Mouse (Mus musculus): ENCODE measurements around the gene Fbxl20.
A peak's percentile ranks its signal among the peaks of the same experiment; 100 is the strongest.

Gene Fbxl20

DNA sequence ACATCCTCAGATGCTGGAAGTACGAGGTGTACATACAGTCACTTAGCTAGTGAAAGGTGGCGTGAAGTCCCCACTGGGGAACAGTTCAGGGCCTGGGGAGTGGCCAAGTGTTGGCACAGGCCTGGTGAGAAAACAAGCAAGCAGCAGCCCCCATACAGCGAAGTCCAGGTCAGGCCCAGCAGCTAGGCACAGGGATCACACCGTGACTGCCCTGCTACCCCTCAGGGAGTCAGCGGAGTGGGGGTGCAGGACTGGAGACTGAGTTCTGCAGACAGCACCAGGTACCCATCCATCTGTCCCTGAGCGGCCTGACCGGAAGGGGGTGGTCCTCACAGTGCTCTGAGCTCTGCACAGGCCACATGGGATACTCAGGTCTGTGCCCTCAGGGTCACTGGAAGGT, 67.5 kb downstream of the Fbxl20 start:
- no peaks in the 10 kb centered on the region for H3K9me3 ChIP-seq (ENCODE audit: low read length)
- H3K36me3 ChIP-seq (ENCODE audit: insufficient read depth, low read length) = 0 out of 2 replicates have a peak, but pooled peaks cover 4% of the 10 kb centered on the region
- no peak for TF ChIP-seq NANOG (IDR thresholded peaks at IDR 0.05; ENCODE audit: borderline replicate concordance, low read length)
- no peak for TF ChIP-seq POU5F1 (IDR thresholded peaks at IDR 0.05; ENCODE audit: borderline replicate concordance, low read length)
- no peak for TF ChIP-seq CTCF (conservative IDR thresholded peaks at IDR 0.05; ENCODE audit: low read length)
- H3K4me3 ChIP-seq (replicated peaks; ENCODE audit: low read length) = no peak overlapping the region
- no peaks in the 10 kb centered on the region for H3K27me3 ChIP-seq (ENCODE audit: insufficient read depth, low read length)
- H3K4me1 ChIP-seq (replicated peaks; ENCODE audit: low read depth, low read length) = peaks cover 33% of the 10 kb centered on the region

- TF ChIP-seq CTCF (conservative IDR thresholded peaks at IDR 0.05; ENCODE audit: low read length) (no peak), NANOG (IDR thresholded peaks at IDR 0.05; ENCODE audit: borderline replicate concordance, low read length) (no peak), POU5F1 (IDR thresholded peaks at IDR 0.05; ENCODE audit: borderline replicate concordance, low read length) (no peak)
- Histone ChIP-seq H3K27me3 (ENCODE audit: insufficient read depth, low read length) (no peaks in the 10 kb centered on the region), H3K4me1 (replicated peaks; ENCODE audit: low read depth, low read length) (peaks cover 10% of the 10 kb centered on the region), H3K4me3 (replicated peaks; ENCODE audit: low read length) (no peak overlapping the region), H3K9me3 (ENCODE audit: low read length) (no peaks in the 10 kb centered on the region), H3K36me3 (ENCODE audit: insufficient read depth, low read length) (0 out of 2 replicates have a peak, but pooled peaks cover 4% of the 10 kb centered on the region)
Measured at GRCm38 (mm10) chr11:98080450-98080849, 69.8 kb downstream of the Fbxl20 start.

- Histone ChIP-seq H3K27me3 (ENCODE audit: insufficient read depth, low read length) (no peaks in the 10 kb centered on the region), H3K9me3 (ENCODE audit: low read length) (peaks cover 14% of the 10 kb centered on the region), H3K4me1 (replicated peaks; ENCODE audit: low read depth, low read length) (peaks cover 10% of the 10 kb centered on the region), H3K4me3 (replicated peaks; ENCODE audit: low read length) (no peak overlapping the region), H3K36me3 (ENCODE audit: insufficient read depth, low read length) (peaks cover 12% of the 10 kb centered on the region)
- TF ChIP-seq CTCF (conservative IDR thresholded peaks at IDR 0.05; ENCODE audit: low read length) (no peak), POU5F1 (IDR thresholded peaks at IDR 0.05; ENCODE audit: borderline replicate concordance, low read length) (no peak), NANOG (IDR thresholded peaks at IDR 0.05; ENCODE audit: borderline replicate concordance, low read length) (no peak)
Measured at GRCm38 (mm10) chr11:98077086-98077485, 73.1 kb downstream of the Fbxl20 start.

DNA sequence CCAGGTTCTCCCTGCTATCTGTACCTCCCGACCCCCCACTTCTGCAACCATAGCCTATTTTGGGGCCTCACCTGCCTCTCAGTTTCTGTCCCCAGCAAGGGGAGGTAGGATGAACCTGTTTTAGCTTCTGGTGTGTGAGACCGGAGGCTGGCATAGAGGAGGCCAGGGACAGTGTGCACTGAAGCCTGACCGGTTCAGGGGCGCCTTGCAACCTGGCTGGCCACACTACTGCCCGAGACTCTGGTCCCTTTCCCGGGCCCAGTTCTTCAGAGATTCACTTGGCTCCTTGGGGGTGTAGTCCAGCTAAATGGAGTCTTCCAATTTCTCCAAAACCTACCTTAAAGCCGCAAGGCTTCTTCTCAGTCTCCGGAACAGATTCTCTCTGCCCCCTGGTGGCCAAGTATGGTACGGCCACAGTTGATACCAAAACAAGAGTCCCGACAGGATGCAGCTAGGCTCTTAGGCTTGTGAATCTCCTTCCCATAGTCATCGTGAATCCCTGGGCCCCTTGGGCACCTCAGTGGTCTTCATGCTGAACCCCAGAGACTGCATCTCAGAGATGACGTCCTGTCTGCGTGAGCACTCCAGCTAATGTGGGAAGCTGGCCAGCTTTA, 74.9 kb downstream of the Fbxl20 start:
- Histone ChIP-seq H3K4me3 (replicated peaks; ENCODE audit: low read length) (no peak overlapping the region), H3K4me1 (replicated peaks; ENCODE audit: low read depth, low read length) (peaks cover 10% of the 10 kb centered on the region), H3K9me3 (ENCODE audit: low read length) (peaks cover 29% of the 10 kb centered on the region), H3K36me3 (ENCODE audit: insufficient read depth, low read length) (peaks cover 21% of the 10 kb centered on the region), H3K27me3 (ENCODE audit: insufficient read depth, low read length) (no peaks in the 10 kb centered on the region)
- peak; percentile 93 for TF ChIP-seq CTCF (conservative IDR thresholded peaks at IDR 0.05; ENCODE audit: low read length)
- TF ChIP-seq POU5F1 (IDR thresholded peaks at IDR 0.05; ENCODE audit: borderline replicate concordance, low read length) = no peak
- TF ChIP-seq NANOG (IDR thresholded peaks at IDR 0.05; ENCODE audit: borderline replicate concordance, low read length) = no peak

- H3K27me3 ChIP-seq (ENCODE audit: insufficient read depth, low read length) = no peaks in the 10 kb centered on the region
- peaks cover 44% of the 10 kb centered on the region for H3K9me3 ChIP-seq (ENCODE audit: low read length)
- peaks cover 10% of the 10 kb centered on the region for H3K4me1 ChIP-seq (replicated peaks; ENCODE audit: low read depth, low read length)
- peaks cover 30% of the 10 kb centered on the region for H3K36me3 ChIP-seq (ENCODE audit: insufficient read depth, low read length)
- H3K4me3 ChIP-seq (replicated peaks; ENCODE audit: low read length) = no peak overlapping the region
- no peak for TF ChIP-seq NANOG (IDR thresholded peaks at IDR 0.05; ENCODE audit: borderline replicate concordance, low read length)
- TF ChIP-seq CTCF (conservative IDR thresholded peaks at IDR 0.05; ENCODE audit: low read length) = no peak
- TF ChIP-seq POU5F1 (IDR thresholded peaks at IDR 0.05; ENCODE audit: borderline replicate concordance, low read length) = no peak
Measured at GRCm38 (mm10) chr11:98073442-98073841, 76.8 kb downstream of the Fbxl20 start.

DNA sequence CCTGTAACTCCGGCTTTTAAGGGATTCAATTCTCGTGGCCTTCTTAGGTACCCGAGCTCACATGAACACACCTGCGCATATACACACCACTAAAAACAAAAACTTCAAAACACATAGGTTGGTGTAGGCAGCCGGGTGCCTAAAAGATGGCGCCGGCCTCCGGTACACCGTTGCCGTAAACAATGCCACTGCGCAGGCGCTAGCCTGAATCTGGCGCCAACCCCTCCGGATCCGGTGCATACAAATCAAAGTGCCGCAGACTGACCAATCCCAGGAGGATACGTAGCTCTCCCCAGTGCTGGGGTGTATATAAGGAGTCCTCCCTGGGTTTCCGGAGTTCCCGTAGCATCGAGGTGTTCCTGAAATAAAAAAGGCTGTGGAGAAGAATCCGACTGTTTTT, 82.9 kb downstream of the Fbxl20 start:
- H3K4me3 ChIP-seq (replicated peaks; ENCODE audit: low read length) = peak overlapping the region; percentile 73
- H3K9me3 ChIP-seq (ENCODE audit: low read length) = peaks cover 37% of the 10 kb centered on the region

DNA sequence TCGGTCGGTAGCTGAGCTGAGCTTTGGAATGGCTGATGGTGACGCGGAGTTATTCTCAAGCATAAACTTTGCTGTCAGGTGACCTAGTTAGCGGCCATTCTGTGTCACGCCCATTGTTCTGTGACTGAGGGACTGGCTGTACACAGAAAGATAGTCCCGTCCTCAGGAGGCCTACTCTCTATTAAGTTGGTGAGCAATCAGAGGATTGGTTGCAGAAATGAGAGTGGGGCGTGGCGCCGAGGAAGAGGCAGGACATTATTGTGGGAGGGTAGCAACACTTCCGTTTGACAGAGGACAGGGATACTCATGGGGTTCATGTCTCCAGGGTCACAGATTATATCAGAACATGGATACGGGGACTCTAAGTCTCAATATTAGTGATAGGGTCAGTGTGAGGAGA, 84.0 kb downstream of the Fbxl20 start:
- TF ChIP-seq NANOG (IDR thresholded peaks at IDR 0.05; ENCODE audit: borderline replicate concordance, low read length) (no peak), POU5F1 (IDR thresholded peaks at IDR 0.05; ENCODE audit: borderline replicate concordance, low read length) (no peak), CTCF (conservative IDR thresholded peaks at IDR 0.05; ENCODE audit: low read length) (no peak)
- H3K36me3 ChIP-seq (ENCODE audit: insufficient read depth, low read length) = peaks cover 12% of the 10 kb centered on the region; the same call in 1 of the 2 replicates
- peak overlapping the region; percentile 73 for H3K4me3 ChIP-seq (replicated peaks; ENCODE audit: low read length)
- peaks cover 40% of the 10 kb centered on the region for H3K4me1 ChIP-seq (replicated peaks; ENCODE audit: low read depth, low read length)
- H3K27me3 ChIP-seq (ENCODE audit: insufficient read depth, low read length) = no peaks in the 10 kb centered on the region
- H3K9me3 ChIP-seq (ENCODE audit: low read length) = peaks cover 27% of the 10 kb centered on the region

More for the DNA sequence above, 82.9 kb downstream of the Fbxl20 start:
- Histone ChIP-seq H3K4me1 (replicated peaks; ENCODE audit: low read depth, low read length) (peaks cover 32% of the 10 kb centered on the region), H3K27me3 (ENCODE audit: insufficient read depth, low read length) (no peaks in the 10 kb centered on the region), H3K36me3 (ENCODE audit: insufficient read depth, low read length) (peaks cover 19% of the 10 kb centered on the region; the same call in 1 of the 2 replicates)
- TF ChIP-seq CTCF (conservative IDR thresholded peaks at IDR 0.05; ENCODE audit: low read length) (no peak), POU5F1 (IDR thresholded peaks at IDR 0.05; ENCODE audit: borderline replicate concordance, low read length) (no peak), NANOG (IDR thresholded peaks at IDR 0.05; ENCODE audit: borderline replicate concordance, low read length) (no peak)

- no peaks in the 10 kb centered on the region for H3K9me3 ChIP-seq (ENCODE audit: low read length)
- no peak overlapping the region for H3K4me3 ChIP-seq (replicated peaks; ENCODE audit: low read length)
- H3K36me3 ChIP-seq (ENCODE audit: insufficient read depth, low read length) = no peaks in the 10 kb centered on the region
- no peak for TF ChIP-seq POU5F1 (IDR thresholded peaks at IDR 0.05; ENCODE audit: borderline replicate concordance, low read length)
- TF ChIP-seq CTCF (conservative IDR thresholded peaks at IDR 0.05; ENCODE audit: low read length) = no peak
- TF ChIP-seq NANOG (IDR thresholded peaks at IDR 0.05; ENCODE audit: borderline replicate concordance, low read length) = no peak
- H3K27me3 ChIP-seq (ENCODE audit: insufficient read depth, low read length) = no peaks in the 10 kb centered on the region
- H3K4me1 ChIP-seq (replicated peaks; ENCODE audit: low read depth, low read length) = peaks cover 80% of the 10 kb centered on the region
Measured at GRCm38 (mm10) chr11:98061904-98062562, 88.2 kb downstream of the Fbxl20 start.
